Mouse (Mus musculus): ENCODE measurements around the gene Mc1r.

GRCm38 (mm10) chr8:123427639-123428275 lies 20.9 kb downstream of the Mc1r start:
- TF ChIP-seq POLR2A (IDR thresholded peaks at IDR 0.05; ENCODE audit: control insufficient read depth, low read depth, low read length) = no peak
- no peak for TF ChIP-seq CTCF (IDR thresholded peaks at IDR 0.05; ENCODE audit: control insufficient read depth, insufficient read depth, insufficient replicate concordance, low read depth, low read length)

All from testis, adult 2 months (tissue).